Mouse (Mus musculus) MEL (cell line): ENCODE measurements around the gene Capn8.

ENCODE experiments used
- CHD1 ChIP-seq: IDR thresholded peaks from 2 replicates; pipeline ENCODE4 v1.6.1; 2012; ENCODE audit warnings: low read depth, mild to moderate bottlenecking, inconsistent platforms, low read length, improper control_type of control experiment
- CTCF ChIP-seq, 3 experiments: IDR thresholded peaks in 2 of 3; conservative IDR thresholded peaks in 1 of 3; 2 replicates each; pipeline ENCODE4 v1.5.1; 2011 to 2012; ENCODE audit warnings: low read length in 3 of 3, low read depth in 2 of 3, mild to moderate bottlenecking in 2 of 3, improper control_type of control experiment in 1 of 3, inconsistent platforms in 1 of 3, mixed read lengths in 1 of 3, moderate library complexity in 1 of 3; ENCODE audit not compliant: control insufficient read depth in 1 of 3, insufficient read depth in 1 of 3, poor library complexity in 1 of 3, severe bottlenecking in 1 of 3
- ETS1 ChIP-seq: IDR thresholded peaks from 2 replicates; pipeline ENCODE4 v1.6.1; 2012; ENCODE audit warnings: low read depth, mild to moderate bottlenecking, inconsistent platforms, low read length, improper control_type of control experiment, moderate library complexity
- GATA1 ChIP-seq: IDR thresholded peaks from 2 replicates; pipeline ENCODE4 v1.6.1; 2011; ENCODE audit warnings: low read depth, low read length, improper control_type of control experiment
- MAFK ChIP-seq: IDR thresholded peaks from 2 replicates; pipeline ENCODE4 v1.6.1; 2011; ENCODE audit warnings: low read depth, mild to moderate bottlenecking, low read length, improper control_type of control experiment, borderline replicate concordance
- MXI1 ChIP-seq: IDR thresholded peaks from 2 replicates; pipeline ENCODE4 v1.6.1; 2011; ENCODE audit warnings: mild to moderate bottlenecking, low read depth, low read length, improper control_type of control experiment
- MYB ChIP-seq: IDR thresholded peaks from 2 replicates; pipeline ENCODE4 v1.6.1; 2011; ENCODE audit warnings: mild to moderate bottlenecking, low read depth, low read length, improper control_type of control experiment
- POLR2A ChIP-seq, 2 experiments: IDR thresholded peaks; 2 replicates each; pipeline ENCODE4 v1.6.1; 2011 to 2012; ENCODE audit warnings: low read length in 2 of 2, mild to moderate bottlenecking in 2 of 2, control low read depth in 1 of 2, improper control_type of control experiment in 1 of 2, low read depth in 1 of 2, moderate library complexity in 1 of 2; ENCODE audit not compliant: control insufficient read depth in 1 of 2, insufficient read depth in 1 of 2, poor library complexity in 1 of 2
- RAD21 ChIP-seq: IDR thresholded peaks from 2 replicates; pipeline ENCODE4 v1.6.1; 2011; ENCODE audit warnings: mild to moderate bottlenecking, low read depth, low read length, improper control_type of control experiment
- SMC3 ChIP-seq: IDR thresholded peaks from 2 replicates; pipeline ENCODE4 v1.6.1; 2011; ENCODE audit warnings: low read depth, low read length, improper control_type of control experiment
- TCF12 ChIP-seq: IDR thresholded peaks from 2 replicates; pipeline ENCODE4 v1.6.1; 2014; ENCODE audit warnings: low read depth, mild to moderate bottlenecking, inconsistent platforms, low read length, improper control_type of control experiment, moderate library complexity
- USF1 ChIP-seq: IDR thresholded peaks from 2 replicates; pipeline ENCODE4 v1.6.1; 2014; ENCODE audit warnings: low read depth, mild to moderate bottlenecking, inconsistent platforms, low read length, improper control_type of control experiment, moderate library complexity
- ZKSCAN1 ChIP-seq: IDR thresholded peaks from 2 replicates; pipeline ENCODE4 v1.6.1; 2012; ENCODE audit warnings: low read depth, mild to moderate bottlenecking, inconsistent platforms, low read length, improper control_type of control experiment, moderate library complexity
- ZMIZ1 ChIP-seq: IDR thresholded peaks from 2 replicates; pipeline ENCODE4 v1.6.1; 2012; ENCODE audit warnings: low read depth, mild to moderate bottlenecking, inconsistent platforms, low read length, improper control_type of control experiment, moderate library complexity

DNA sequence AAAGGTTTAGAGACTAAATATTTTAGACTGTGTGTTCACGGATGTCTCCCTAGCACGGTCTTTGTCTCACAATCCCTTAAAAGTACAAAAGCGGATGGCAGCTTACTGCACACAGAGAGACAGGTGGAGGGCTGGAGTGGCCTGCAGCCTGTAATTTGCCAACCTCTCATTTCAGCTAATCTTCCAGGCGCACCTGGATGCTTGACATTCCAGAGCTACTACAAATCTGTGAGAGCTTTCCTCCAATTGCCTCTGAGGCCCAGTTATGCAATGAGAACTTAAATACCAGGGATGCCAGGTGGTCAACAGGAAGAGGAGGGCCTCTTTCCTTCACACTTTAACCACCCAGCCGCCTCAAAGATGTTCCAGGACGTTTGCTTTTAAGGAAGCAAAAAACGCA is 114.8 kb downstream of the Capn8 start:
- TF ChIP-seq MAFK (no peak), POLR2A (IDR thresholded peaks at IDR 0.05; ENCODE audit: control insufficient read depth in 1 of 2, insufficient read depth in 1 of 2, low read depth in 1 of 2, low read length in 2 of 2, poor library complexity in 1 of 2) (no peak), TCF12 (no peak), MXI1 (no peak), ZKSCAN1 (no peak), SMC3 (no peak), CTCF (IDR thresholded peaks at IDR 0.05 in 2 of 3, conservative IDR thresholded peaks at IDR 0.05 in 1 of 3; ENCODE audit: control insufficient read depth in 1 of 3, insufficient read depth in 1 of 3, low read depth in 2 of 3, low read length in 3 of 3, poor library complexity in 1 of 3, severe bottlenecking in 1 of 3) (no peak), ETS1 (no peak), GATA1 (no peak), CHD1 (no peak), RAD21 (no peak), USF1 (no peak), MYB (no peak), ZMIZ1 (no peak)
